Mouse (Mus musculus) frontal cortex, adult (tissue): ENCODE measurements around the gene Lpcat3.

ENCODE experiments used
- ATAC-seq: cut with Nextera tagmentation; 2 replicates; pipeline ENCODE4 v1.9.2; 2017; ENCODE audit warnings: mild to moderate bottlenecking, moderate library complexity, mixed read lengths; ENCODE audit not compliant: low TSS enrichment

Lpcat3 gene

DNA sequence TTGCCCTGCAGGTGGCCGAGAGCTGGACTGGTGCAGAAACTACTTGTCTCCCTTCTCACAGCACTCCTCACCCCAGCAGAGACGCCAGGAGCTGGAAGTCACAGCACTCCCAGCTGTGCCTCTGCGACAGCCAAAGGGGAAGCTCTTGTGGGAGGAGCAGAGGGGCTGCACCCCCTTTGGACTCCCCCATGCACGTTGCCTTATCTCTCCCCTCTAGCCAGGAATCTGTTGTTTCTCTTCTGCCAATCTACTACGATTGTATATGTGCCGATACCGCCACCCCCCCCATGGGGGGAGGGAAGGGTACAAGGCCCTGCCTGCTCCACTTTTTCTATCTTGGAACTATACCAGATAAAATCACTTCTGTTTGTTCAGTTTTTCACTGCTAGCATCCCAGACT, 41.0 kb downstream of the Lpcat3 start:
- ATAC-seq: no peak

DNA sequence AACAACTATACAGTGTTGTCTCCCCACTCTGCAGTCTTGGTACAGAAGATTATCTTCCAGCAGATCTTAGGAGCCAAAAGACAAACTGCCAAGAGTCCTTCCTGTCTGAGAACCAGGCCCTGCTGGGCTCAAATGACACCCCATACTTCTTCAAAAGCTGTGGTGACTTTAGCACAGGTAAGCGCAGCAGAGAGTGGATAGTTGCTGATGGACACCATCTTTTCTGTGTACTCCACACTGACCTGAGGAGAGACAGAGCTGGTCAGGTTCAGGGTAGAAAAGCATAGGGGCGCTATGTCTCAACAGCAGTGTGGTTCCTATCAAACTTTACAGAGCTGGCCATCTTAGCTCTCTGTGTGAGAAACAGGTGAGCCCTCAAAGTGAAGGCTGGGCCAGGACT, 41.6 kb downstream of the Lpcat3 start:
- no peak for ATAC-seq

DNA sequence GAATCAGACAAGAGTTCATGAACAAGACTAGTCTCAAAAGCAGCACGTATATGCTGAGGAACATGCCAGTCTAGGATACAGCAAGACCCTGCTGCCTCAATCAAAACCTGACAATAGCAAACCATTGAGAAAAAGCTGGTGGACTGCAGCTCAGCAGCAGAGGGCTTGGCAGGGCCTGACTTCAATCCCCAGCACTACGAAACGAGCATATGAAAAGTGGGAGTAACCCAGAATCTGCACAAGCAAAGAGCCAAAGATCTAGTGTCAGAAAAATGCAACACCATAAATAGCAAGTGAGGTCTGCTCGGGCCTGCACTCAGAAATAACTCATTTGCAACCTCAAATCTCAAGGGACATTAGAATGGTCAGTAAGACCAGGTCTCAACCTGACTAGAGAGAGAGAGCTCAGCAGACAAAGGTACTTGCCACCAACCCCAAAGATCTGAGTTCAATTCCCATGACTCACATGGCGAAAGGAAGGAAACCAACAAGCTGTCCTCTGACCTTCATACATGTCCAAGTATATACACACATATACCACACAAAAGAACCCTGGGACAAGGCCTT, 43.3 kb downstream of the Lpcat3 start:
- ATAC-seq: no peak

DNA sequence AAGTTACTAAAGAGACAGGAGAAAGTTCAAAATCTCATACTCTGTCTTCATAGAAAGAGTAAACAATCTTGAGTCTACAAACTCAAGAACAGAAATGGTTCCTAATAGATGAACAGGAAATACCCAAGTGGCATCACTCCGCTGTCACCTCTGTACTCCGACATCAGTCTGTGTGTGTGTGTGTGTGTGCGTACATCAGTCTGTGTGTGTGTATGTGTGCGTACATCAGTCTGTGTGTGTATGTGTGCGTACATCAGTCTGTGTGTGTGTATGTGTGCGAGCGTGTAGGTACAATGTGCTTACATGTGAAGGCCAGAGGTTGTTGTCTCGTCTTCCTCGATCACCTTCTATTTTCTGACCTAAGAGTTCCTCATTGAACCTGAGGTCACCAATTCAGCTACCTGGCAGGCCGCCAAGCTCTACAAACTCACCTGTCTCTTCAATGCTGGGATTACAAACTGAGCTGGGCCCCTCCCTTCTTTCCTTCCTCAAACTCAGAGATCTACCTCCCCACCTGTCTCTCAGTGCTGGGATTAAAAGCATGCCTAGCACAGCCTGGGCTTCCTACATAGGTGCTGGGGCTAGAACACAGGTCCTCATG, 45.6 kb downstream of the Lpcat3 start:
- ATAC-seq: no peak

DNA sequence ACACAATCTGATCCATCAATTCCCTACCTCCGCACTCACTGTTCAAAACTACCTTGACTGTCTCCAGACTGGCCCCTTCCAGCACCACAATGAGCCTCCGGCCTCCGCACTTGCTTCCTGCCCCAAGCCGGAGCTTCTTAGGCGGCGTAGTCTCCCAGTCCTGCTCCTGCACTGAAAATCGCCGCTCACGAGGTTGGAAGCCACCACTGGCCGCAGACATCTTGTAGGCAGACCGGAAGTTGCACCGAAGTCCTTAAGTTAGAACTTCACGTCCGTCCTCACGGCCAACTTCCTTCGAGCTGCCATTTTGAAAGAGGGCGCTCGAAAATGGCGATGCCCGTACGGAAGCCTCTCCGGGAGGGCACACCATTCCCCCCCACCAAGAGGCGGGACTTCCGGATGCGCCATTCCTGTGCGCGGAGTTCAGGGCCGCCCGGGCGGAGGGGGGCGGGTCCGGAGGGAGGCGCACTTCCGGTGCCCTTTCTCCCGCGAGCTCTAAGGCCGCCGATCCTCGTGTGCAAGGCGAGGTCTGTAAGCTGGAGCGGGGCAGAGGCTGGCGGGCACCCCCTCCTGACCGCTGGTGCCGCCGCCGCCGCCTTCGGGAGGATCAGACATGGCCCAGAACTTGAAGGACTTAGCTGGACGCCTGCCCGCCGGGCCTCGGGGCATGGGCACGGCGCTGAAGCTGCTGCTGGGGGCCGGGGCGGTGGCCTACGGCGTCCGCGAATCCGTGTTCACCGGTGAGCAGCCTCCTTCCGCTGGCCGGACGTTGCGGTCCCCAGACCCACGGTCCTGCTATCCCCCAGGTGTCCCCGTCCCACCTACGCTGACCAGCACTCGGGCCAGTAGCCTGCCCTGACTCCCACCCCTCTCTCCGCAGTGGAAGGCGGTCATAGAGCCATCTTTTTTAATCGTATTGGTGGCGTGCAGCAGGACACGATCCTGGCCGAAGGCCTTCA, 49.3 kb downstream of the Lpcat3 start, which contains the start of the genes Emg1 and Phb2:
Gene Emg1, minus strand, starts transcription at position 355 of the 959 bp plus-strand sequence.
Gene Phb2, plus strand, starts transcription at position 513 of the 959 bp plus-strand sequence.
- ATAC-seq: peak; percentile 96

DNA sequence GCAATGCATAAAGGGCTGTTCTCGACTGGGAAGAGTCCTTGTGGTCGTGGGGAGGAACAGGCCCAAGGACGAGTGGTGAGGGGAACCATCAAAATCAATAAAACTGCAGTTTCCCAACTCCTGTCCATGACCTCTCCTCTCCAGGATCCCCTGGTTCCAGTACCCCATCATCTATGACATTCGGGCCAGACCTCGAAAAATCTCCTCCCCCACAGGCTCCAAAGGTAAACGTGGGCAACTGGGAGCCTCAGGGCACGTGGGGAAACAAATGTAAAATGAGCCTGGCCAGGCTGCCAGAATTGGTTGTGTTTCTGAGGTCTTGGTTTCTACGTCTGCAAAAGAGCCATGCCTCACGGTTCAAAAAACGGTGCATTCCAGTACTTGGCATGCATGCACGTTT, 50.1 kb downstream of the Lpcat3 start:
- no peak for ATAC-seq

DNA sequence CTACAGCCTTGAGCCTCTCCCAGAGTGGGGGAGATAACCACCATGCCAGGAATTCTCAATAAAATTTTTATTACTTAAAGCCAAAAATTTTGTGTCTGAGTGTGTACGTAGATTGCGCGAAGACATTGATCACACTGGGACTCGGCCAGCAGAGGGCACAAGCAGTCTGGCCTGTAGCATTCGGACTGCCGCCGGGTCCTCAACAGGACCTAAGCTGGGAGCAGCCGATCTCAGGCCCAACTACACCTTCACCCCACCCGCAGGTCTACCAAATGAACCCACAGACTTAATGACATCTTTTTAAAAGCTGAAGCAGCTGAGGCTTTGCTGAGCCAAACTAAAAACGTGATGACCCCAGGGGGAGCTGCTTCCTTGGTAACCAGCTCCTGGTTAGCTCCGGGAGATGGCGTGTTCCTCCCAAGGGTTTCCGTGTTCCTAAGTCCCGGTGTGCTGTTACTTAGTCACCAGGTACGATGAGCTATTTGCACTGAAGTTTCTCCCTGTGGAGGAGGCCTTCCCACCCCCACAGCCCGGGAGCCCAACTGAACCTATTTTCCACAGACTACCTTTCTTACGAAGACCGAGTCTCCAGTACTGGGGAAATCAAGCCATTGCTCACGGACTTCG, 54.1 kb downstream of the Lpcat3 start:
- no peak for ATAC-seq

DNA sequence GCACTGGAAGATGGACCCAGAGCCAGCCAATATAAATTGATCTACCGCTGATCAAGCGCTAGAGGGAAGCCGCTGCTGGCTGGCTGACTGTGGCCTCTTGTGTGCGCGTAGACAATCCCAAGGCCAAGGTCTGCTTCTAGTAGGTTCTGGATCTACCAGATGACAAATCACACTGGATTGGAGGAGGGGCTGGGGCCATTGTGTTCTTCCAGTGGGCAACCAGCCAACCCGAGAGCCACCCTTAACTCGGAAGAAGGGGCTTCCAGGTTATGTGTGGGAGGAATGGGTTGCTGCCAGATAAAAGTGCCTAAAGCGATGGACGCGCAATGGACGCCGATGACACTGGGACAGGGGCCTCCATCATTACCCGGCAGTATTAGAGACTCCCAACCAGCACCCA, 55.1 kb downstream of the Lpcat3 start:
- no peak for ATAC-seq

DNA sequence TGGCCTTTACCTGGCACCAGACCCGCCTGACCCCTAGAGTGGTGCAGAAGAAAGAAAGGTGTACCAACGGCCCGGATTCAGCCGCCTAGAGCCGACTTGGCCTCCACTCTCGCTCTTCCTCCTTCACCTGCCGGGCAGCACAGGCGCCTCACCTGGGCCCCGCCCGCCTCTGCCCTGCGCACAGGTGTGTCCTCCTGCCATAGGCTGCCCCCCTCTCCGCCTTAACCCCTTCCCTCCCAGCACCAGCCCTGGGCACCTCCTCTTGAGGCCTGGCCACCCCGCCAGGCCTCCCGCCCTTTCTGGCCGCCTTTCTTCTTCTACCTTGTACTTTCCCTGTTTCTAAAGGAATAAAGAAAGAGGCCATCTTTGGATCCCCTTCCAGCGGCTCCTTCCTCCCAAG, 55.9 kb downstream of the Lpcat3 start:
- ATAC-seq: no peak

DNA sequence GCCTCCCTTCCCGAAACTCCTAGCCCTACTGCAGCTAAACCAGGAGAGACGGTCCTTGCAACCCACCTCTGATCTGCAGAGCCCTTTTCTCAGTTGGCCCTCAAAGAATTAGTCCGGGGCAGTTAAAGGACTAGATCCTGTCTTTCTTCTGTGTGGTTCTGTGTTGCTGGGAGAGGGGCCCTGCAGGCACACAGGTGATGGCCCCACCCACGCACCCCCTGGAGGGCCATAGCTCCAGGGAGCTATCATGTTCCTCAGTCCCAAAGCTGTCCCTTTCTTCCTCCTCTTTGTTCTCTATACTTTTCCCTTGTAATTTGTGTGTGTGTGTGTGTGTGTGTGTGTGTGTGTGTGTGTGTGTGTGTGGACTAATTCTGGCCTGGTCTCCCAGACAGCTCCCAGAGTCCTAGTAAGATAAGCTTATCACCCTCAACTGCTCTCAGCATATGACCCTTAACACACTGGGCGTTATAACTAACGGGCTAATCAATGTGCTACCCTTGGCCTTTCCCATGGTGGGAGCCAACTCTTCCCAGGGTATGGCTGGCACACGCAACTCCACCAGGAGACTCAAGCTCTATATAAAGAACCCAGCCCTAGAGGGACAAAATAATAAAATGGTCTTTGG, 56.6 kb downstream of the Lpcat3 start:
- no peak for ATAC-seq

DNA sequence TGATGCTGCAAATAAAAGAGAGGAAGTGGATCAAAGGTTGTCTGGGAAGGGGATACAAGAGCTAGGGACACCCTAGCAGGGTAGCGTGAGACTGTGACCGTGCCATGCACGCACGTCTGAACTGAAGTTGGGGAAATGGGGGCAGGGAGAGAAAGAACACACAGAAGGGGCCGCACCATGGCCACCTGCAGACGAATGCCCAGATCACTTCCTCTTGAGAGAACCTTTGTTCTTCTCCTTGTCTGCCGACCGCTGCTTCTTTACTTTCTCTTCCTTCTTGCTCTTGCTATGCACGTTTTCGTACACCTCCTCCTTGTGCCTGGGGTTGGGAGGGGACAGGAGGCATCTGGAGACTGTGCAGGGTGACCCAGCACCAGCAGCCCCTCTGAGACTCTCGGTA, 58.1 kb downstream of the Lpcat3 start:
- ATAC-seq: no peak

DNA sequence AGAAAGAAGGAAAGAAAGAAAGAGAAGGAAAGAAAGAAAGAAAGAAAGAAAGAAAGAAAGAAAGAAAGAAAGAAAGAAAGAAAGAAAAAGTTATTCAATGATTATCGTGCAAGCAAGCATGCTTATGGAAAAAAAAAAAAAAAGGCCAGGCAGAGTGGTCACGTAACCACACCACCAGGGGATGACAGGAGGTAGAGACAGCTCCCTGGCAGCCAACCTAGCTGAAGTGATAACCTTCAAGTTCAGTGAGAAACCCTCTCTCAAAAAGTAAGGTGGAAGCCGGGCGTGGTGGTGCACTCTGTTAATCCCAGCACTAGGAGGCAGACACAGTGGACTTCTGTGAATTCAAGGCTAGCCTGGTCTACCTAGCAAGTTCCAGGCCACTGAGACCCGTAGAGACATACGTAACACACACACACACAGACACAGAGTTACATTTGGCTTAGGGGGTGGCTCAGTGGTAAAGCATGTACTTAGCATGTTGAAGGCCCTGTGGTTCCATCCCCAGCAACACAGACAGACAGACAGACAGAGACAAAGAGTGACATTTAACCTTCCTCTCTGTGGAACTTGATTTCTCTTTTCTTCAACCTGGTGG, 60.1 kb downstream of the Lpcat3 start:
- no peak for ATAC-seq

DNA sequence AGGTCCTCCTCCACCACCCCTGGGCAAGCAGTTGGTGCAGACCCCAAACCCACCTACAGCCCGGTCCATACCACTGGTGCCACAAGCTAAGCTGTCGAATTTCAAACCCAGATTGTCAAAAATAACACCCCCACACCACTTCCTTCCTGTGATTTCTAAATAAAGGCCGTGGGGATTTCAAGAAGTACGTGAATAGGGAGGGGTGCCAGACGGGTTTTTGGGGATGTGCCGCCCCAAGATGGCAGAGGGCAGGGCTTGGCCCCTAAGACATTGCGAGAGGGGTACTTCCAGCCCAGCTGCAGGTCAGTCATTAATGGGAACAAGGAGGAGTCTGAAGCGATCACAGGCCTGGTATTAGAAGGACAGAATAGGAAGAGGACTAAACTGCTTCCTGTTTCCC, 60.7 kb downstream of the Lpcat3 start:
- ATAC-seq: no peak

DNA sequence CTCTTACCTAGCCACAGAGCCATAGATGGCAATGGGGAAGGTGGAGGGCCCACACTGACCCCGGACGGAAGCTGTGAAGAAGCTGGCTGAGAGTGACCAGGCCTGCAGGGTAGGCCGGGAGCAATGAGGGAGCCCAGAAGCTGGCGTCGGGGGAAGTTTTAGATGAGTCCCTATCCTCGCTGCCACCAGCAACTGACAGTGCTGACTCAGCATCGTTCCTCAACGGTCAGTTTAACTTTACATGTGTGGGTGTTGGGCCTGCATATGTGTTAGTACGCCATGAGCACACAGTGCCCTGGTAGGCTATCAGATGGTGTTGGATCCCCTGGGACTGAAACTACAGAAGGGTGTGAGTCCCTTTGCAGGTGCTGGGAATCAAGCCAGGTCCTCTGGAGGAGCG, 61.6 kb downstream of the Lpcat3 start:
- ATAC-seq: no peak

DNA sequence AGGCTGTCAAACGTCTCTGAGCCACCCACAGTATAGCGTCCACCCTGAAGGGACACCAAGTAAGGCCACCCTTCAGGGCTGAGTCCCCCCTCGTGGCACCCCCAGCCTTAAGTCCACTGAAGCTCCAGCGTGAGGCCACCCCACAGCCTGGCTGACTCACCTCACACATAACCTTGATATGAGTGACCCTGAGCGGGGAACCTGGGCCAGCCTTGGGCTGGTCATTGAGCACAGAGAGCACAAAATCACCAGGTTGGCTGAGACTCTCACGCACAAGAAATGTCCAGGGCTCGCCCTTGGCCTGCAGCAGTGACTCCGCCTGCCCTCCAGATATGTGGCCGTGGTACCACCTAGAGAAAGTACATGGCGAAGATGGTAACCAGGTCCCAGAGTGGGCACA, 65.8 kb downstream of the Lpcat3 start:
- ATAC-seq: no peak

DNA sequence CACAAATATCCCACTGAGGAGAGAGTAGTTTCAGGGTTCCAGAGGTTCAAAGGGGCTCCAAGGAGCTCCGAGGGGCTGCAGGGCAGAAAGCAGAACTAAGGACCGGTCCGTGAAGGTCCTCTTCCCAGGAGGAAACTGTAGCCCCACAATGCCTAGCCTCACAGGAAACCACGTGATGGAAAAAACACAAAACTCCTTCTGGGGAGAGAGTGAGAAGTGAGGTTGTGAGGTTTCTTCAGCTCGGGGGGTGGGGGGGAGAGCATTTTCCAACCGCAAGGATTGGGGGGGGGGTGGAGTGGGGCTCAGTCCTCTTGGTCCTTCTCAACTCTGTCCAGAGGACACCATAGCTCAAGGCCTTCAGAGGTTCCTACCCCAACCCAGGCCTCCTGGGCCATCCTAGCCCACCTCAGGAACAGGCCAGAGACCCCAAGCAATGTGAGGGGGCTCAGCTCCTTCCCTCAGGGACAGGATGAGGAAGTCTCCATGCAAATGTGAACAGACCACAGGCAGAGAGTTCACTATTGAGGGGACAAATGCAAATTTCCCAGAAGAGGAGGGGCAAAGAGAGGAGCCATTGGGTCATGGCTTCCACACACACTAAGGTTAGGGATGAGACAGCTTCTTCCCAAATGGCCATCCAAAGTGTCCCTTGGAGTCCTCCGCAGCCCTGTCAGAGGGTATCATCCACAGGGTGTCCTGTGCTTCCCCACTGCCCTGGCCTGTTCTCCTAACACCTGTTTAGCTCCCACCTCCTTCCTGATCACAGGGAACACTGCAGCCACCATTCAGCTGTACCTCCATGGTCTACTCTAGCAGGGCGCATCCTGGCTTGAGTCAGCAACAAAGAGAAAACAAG, 67.3 kb downstream of the Lpcat3 start:
- ATAC-seq: no peak

DNA sequence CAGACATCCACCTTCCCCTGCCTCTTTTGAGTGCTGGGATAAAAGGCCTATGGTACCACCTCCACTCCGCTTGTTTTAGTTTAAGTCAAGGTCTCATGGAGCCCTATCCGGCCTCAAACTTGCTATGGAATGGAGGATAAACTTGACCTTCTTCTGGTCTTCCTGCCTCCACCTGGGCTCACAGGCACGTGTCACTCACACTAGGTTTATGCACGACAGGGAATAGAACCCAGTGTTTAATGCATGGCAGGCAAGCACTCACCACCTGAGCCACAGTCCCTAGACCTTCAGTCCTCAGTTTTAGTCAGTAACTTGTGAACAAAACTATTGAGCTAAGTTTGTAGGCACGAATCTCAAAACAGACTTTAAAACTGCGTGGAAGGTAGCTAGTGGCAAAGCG, 68.2 kb downstream of the Lpcat3 start:
- no peak for ATAC-seq

DNA sequence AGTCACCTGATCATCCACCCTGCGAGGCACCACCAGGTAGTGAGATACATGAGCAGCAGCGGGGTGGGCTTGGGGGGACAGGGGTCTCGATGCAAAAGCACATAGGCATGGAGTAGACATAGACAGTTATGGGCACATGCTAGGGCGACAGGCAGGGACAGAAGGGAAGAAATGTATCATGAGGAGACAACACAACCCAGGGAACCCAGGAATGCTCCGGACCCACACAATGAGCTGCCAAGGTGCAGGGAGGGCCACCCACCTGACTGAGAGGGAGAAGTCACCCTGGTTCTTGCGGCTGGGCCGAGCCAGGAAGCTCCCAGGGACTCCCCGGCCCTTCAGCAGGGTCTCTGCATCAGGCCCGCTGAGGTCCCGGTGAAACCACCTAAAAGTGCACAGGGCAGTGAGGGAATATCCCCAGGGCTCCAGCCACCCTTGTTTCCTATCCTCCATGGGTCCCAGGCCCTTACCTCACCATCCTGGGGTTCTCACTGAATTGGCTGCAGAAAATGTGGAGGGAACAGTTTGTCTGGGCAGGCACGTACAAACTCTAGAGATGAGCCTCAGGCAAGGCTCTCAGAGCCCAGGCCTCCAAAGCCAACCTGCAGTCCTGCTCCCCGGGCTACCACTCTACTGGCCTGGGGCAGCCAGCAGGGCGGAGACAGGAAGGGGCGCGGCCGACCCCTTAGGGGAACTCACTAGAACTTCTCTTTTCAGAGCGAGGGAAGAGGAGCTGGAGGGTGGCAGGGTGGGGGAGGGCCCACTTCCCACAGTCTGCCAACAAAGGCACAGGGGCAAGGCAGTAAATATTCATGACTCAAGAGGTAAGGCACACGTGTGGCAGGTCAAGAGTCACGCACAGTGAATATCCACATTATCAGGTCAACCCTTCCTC, 69.9 kb downstream of the Lpcat3 start:
- ATAC-seq: 0 out of 2 replicates have a peak, but pooled peaks have one; percentile 32

DNA sequence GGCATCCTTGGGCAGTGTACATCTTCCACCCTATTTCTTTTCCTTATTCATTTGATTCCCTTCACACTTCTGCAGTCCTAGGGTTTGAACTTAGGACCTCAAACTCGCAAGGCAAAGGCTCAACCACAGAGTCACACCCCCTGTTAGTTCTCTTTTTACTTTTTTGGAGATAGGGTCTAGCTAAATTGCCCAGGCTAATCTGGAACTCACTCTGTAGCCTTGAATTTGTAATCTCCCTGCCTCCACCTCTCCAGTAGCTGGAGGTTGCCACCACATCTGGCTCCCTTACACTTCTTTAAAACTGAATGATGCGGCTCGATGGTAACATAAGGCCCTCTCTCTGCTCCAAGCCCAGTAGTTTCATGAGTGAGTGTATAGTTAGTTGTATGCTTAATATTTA, 71.6 kb downstream of the Lpcat3 start:
- no peak for ATAC-seq
